Mouse (Mus musculus) left cerebral cortex, adult 9 months (tissue): ENCODE results near the gene Zbtb7b.

Experiments
- DNase-seq, 2 experiments: peaks; one replicate each; pipeline ENCODE4 v3.0.0; 2022; ENCODE audit warnings: low spot score in 2 of 2

Gene Zbtb7b

DNA sequence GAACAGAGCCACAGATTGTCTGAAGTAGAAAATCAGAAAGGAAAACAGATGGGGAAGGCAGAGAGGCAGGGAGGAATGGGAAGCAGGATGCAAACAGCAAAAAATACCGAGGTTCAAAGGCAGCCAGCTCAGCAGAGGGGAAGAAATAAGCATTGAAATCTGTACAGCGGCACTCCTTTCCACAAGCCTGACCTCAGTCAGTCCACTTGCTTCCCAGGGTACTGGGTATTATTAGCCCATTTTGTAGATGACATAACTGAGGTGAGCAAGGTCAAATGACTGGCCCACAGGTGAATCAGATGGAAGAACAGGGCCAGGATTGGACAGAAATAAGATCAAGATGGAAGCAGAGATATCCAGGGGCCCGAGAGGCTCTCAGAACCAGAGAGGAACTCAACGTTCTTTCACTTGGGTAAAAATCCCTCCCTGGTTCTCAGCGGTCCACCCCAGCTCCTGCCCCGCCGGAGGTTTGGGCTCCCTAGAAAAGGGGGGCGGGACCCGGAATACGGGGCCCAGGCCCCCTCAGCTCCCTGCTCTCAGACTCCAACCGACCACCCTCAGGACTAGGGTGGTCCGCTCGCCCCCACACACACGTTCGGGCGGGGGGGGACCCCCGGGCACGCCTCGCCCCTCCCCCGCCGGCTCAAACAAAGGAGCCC is 57.4 kb downstream of the Zbtb7b start:
- no peak for DNase-seq

DNA sequence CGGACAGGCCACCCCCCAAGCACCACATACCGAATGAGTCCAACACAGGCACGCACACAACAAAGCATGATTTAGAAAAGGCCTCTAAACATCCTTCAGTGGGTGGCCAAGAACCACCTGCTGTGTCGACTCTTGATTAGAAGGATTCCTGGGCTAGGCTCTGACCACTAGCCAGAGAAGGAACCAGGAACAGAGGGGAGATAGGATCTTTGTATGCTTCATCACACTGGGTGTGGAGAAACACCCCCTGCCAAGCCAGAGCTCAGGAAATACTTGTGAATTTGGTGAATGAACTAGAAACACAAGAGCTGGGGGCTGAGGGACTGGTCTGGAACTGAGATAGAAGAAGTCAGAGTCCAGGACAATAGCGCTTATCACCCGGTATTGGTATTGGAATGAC is 58.0 kb downstream of the Zbtb7b start:
- DNase-seq = no peak

DNA sequence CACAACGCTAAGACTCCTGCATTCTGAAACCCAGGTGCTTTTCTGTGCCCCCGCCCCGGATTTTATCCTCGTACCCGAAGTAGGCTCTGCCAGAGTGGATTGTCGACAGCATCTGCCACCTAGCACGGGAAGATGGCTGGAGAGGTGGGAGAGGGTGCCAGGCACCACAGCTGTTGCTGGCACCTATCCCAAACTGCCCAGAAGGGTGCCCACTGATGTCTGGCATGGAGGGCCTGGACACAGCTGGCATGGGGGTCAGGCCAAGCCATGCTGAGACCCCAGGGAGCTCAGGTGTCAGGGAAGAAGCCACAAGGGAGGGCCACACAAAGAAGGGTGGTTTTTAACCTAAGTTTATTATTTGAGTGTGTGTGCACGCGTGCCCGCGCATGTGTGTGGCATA is 61.5 kb downstream of the Zbtb7b start:
- DNase-seq = no peak

GRCm38 (mm10) chr3:89332476-89332875 is 62.1 kb downstream of the Zbtb7b start:
- DNase-seq = no peak

GRCm38 (mm10) chr3:89332013-89332412 is 62.6 kb downstream of the Zbtb7b start:
- no peak for DNase-seq

- DNase-seq = no peak
These were observed 63.0 kb downstream of the Zbtb7b start for GRCm38 (mm10) chr3:89331561-89331960.

DNA sequence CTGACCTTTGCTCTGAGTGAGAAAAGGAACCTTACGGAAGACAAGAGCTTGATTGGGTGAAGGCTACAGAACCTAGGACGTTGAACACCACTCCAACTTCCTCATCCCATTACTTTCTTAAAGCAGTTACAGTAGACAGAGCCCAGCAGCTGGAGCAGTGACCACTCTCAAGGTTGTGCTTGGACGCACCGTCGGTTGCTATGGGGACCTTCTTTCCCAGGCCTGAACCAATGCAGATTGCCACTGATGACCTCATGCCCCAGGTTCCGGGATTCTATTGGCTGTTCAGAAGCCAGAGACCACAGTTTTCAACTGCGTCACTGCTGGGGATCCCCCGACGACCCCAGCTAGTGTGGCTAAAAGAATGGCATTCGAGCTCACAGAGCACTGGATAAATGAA is 63.6 kb downstream of the Zbtb7b start:
- DNase-seq = no peak

- no peak for DNase-seq
These were observed 64.2 kb downstream of the Zbtb7b start for GRCm38 (mm10) chr3:89330346-89330745.

- no peak for DNase-seq
These were observed 66.0 kb downstream of the Zbtb7b start for GRCm38 (mm10) chr3:89328623-89329022.
